Comparison of ENCODE assay signal across 23 mouse cellular contexts in the genomic region with DNA sequence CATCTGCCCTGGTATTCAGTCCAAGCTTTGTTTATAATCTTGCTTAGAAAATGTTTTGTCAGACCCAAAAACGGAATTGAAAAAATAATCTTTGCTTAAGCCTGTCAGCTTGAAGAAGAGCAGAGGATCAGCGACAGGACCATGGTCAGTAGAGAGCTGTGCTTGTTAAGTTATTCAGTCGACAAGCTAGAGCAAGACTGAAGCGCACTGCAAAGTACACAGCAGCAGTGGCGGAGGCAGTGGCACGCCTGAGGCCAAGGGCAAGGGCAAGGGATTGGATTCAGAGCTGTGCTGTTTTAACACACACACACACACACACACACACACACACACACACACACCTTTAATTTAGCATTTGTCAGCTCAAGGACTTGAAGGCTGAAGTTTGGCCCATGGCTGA.
"Had no signal": no experiment of that assay in that cellular context is flagged by ENCODE, and none has a peak within 500 bp of the region (broad histone marks: within the 10 kb centered on the region; RNA-seq: fewer than 3 reads in every experiment).

No protein-coding gene starts in this region.

- H3K9me3 ChIP-seq: liver, embryonic 15.5 days; lung, embryonic 15.5 days; midbrain, embryonic 10.5 days; midbrain, embryonic 12.5 days; neural tube, embryonic 13.5 days; neural tube, embryonic 15.5 days; stomach, embryonic 15.5 days had no signal

- H3K27ac ChIP-seq: liver, embryonic 15.5 days; lung, embryonic 15.5 days; midbrain, embryonic 10.5 days; midbrain, embryonic 12.5 days; neural tube, embryonic 13.5 days; neural tube, embryonic 15.5 days; stomach, embryonic 15.5 days had no signal

- H3K36me3 ChIP-seq: lung, embryonic 15.5 days; midbrain, embryonic 10.5 days; midbrain, embryonic 12.5 days; neural tube, embryonic 13.5 days; neural tube, embryonic 15.5 days; stomach, embryonic 15.5 days had no signal

- DNase-seq: liver, postnatal 0 days; lung, adult 2 months; lung, postnatal 14 days; lung, postnatal 4 days; midbrain, embryonic 14.5 days; retina, postnatal 1 day; right cerebral cortex, adult 18-20 months; right cerebral cortex, postnatal 25 days; right cerebral cortex, postnatal 4 days; spleen, adult 18-20 months; thymus, adult 2 months; thymus, postnatal 25 days; thymus, postnatal 4 days had no signal

- H3K9ac ChIP-seq: liver, embryonic 15.5 days; liver, postnatal 0 days; lung, embryonic 15.5 days; midbrain, embryonic 12.5 days; neural tube, embryonic 13.5 days; neural tube, embryonic 15.5 days; stomach, embryonic 15.5 days had no signal

- H3K4me1 ChIP-seq: liver, embryonic 15.5 days; midbrain, embryonic 10.5 days had no signal

- ATAC-seq: liver, postnatal 0 days; lung, postnatal 0 days; midbrain, embryonic 16.5 days had no signal

- H3K4me2 ChIP-seq: liver, embryonic 15.5 days; lung, embryonic 15.5 days; midbrain, embryonic 12.5 days; neural tube, embryonic 13.5 days; neural tube, embryonic 15.5 days; stomach, embryonic 15.5 days had no signal

- H3K4me3 ChIP-seq: liver, embryonic 15.5 days; lung, embryonic 15.5 days; midbrain, embryonic 10.5 days; midbrain, embryonic 12.5 days; myocyte; neural tube, embryonic 13.5 days; neural tube, embryonic 15.5 days; stomach, embryonic 15.5 days had no signal

- H3K27me3 ChIP-seq: liver, embryonic 15.5 days; lung, embryonic 15.5 days; midbrain, embryonic 12.5 days; neural tube, embryonic 13.5 days; neural tube, embryonic 15.5 days; stomach, embryonic 15.5 days had no signal
